Mouse (Mus musculus) neural tube, embryonic 11.5 days (tissue): ENCODE measurements around the gene Pecam1. TPM values are rescaled to one million over a fixed set of nuclear protein-coding genes. Genes with fewer than 3 reads are reported as not detected.

Source experiments
- ATAC-seq: fragments of 200-750 bp; cut with Nextera tagmentation; 2 replicates; pipeline ENCODE4 v1.8.0; 2017; ENCODE audit warnings: moderate number of reproducible peaks, mild to moderate bottlenecking, moderate TSS enrichment, moderate library complexity; ENCODE audit not compliant: insufficient read depth, low FRiP score, low TSS enrichment
- DNase-seq: peaks from one replicate; pipeline ENCODE4 v3.0.0-alpha.2; 2015; ENCODE audit warnings: low spot score
- H3K27ac ChIP-seq: fragments of 300-500 bp; sonication (generic); 2 replicates; pipeline ENCODE4 v1.5.1; 2014; ENCODE audit warnings: low read depth, mild to moderate bottlenecking, low read length
- H3K27me3 ChIP-seq: fragments of 300-500 bp; sonication (generic); 2 replicates; pipeline ENCODE4 v1.6.1; 2014; ENCODE audit warnings: mild to moderate bottlenecking, low read length, mixed read lengths; ENCODE audit not compliant: control insufficient read depth, insufficient read depth
- H3K36me3 ChIP-seq: fragments of 300-500 bp; sonication (generic); 2 replicates; pipeline ENCODE4 v1.6.1; 2014; ENCODE audit warnings: mild to moderate bottlenecking, low read length, moderate library complexity, mixed read lengths; ENCODE audit not compliant: control insufficient read depth, insufficient read depth
- H3K4me1 ChIP-seq: fragments of 300-500 bp; sonication (generic); 2 replicates; pipeline ENCODE4 v1.6.1; 2014; ENCODE audit warnings: low read length, mixed read lengths; ENCODE audit not compliant: control insufficient read depth, insufficient read depth
- H3K4me2 ChIP-seq: fragments of 300-500 bp; sonication (generic); 2 replicates; pipeline ENCODE4 v1.6.1; 2014; ENCODE audit warnings: low read depth, mild to moderate bottlenecking, moderate library complexity
- H3K4me3 ChIP-seq: fragments of 300-500 bp; sonication (generic); 2 replicates; pipeline ENCODE4 v1.5.1; 2014; ENCODE audit warnings: low read depth, low read length
- H3K9ac ChIP-seq: fragments of 300-500 bp; sonication (generic); 2 replicates; pipeline ENCODE4 v1.6.1; 2014; ENCODE audit warnings: mild to moderate bottlenecking, low read length
- H3K9me3 ChIP-seq: fragments of 300-500 bp; sonication (generic); 2 replicates; pipeline ENCODE4 v1.6.1; 2016; ENCODE audit warnings: low read length; ENCODE audit not compliant: control insufficient read depth
- WGBS: fragments of 180-500 bp; shearing (Covaris S2); extraction: QIAGEN DNeasy Blood & Tissue Kit; methylation state at CpG from one replicate; pipeline ENCODE4 v1.1.7; 2014; 5-methylcytosine and 5-hydroxymethylcytosine counted together
- polyA plus RNA-seq: library from polyadenylated mRNA; unstranded; fragments of >200 nt; fragmentation: Nextera tagmentation; extraction: Ambion mirVana; gene quantifications from 2 replicates; pipeline ENCODE4 v1.2.1, GENCODE M21; 2014

Gene Pecam1
- polyA plus RNA-seq, 1 experiment from 2014 or later, result 24.9 TPM

GRCm38 (mm10) chr11:106677910-106678591 is 72.4 kb downstream of the Pecam1 start:
- WGBS, result 86% methylated on average over 10 of the region's 10 CpGs
- Histone ChIP-seq H3K36me3 (no peaks in the 10 kb centered on the region), H3K27me3 (no peaks in the 10 kb centered on the region), H3K4me1 (peaks cover 6% of the 10 kb centered on the region), H3K4me2 (no peak overlapping the region), H3K27ac (no peak overlapping the region), H3K4me3 (no peak overlapping the region), H3K9ac (no peak overlapping the region), H3K9me3 (no peaks in the 10 kb centered on the region)
- DNase-seq (no peak), ATAC-seq (no peak)

GRCm38 (mm10) chr11:106677331-106677730 is 73.1 kb downstream of the Pecam1 start:
- no peaks in the 10 kb centered on the region for H3K27me3 ChIP-seq
- no peak overlapping the region for H3K27ac ChIP-seq
- WGBS, result 80% methylated on average over 4 of the region's 4 CpGs
- no peak overlapping the region for H3K4me2 ChIP-seq
- no peak overlapping the region for H3K4me3 ChIP-seq
- H3K9me3 ChIP-seq, result no peaks in the 10 kb centered on the region
- no peak overlapping the region for H3K9ac ChIP-seq
- H3K4me1 ChIP-seq, result peaks cover 6% of the 10 kb centered on the region
- DNase-seq (no peak), ATAC-seq (no peak)
- no peaks in the 10 kb centered on the region for H3K36me3 ChIP-seq

- WGBS, result 86% methylated on average over 5 of the region's 5 CpGs
- H3K4me2 ChIP-seq, result no peak overlapping the region
- no peaks in the 10 kb centered on the region for H3K9me3 ChIP-seq
- peaks cover 6% of the 10 kb centered on the region for H3K4me1 ChIP-seq
- no peak for ATAC-seq
- H3K36me3 ChIP-seq, result no peaks in the 10 kb centered on the region
- no peaks in the 10 kb centered on the region for H3K27me3 ChIP-seq
- no peak overlapping the region for H3K27ac ChIP-seq
- H3K9ac ChIP-seq, result no peak overlapping the region
- H3K4me3 ChIP-seq, result no peak overlapping the region
- no peak for DNase-seq
Measured at GRCm38 (mm10) chr11:106675875-106676274, 74.6 kb downstream of the Pecam1 start.

- Histone ChIP-seq H3K9ac (no peak overlapping the region), H3K9me3 (no peaks in the 10 kb centered on the region), H3K4me2 (no peak overlapping the region), H3K27me3 (no peaks in the 10 kb centered on the region), H3K27ac (no peak overlapping the region), H3K4me1 (peaks cover 6% of the 10 kb centered on the region), H3K4me3 (no peak overlapping the region), H3K36me3 (no peaks in the 10 kb centered on the region)
- no peak for DNase-seq
- no peak for ATAC-seq
- WGBS, result 75% methylated on average over 10 of the region's 10 CpGs
Measured at GRCm38 (mm10) chr11:106675201-106675726, 75.2 kb downstream of the Pecam1 start.

- Histone ChIP-seq H3K27me3 (no peaks in the 10 kb centered on the region), H3K36me3 (no peaks in the 10 kb centered on the region), H3K4me1 (peaks cover 6% of the 10 kb centered on the region), H3K9ac (0 out of 2 replicates have a peak overlapping the region, but pooled peaks have one; percentile 1), H3K4me3 (no peak overlapping the region), H3K4me2 (no peak overlapping the region), H3K9me3 (no peaks in the 10 kb centered on the region), H3K27ac (0 out of 2 replicates have a peak overlapping the region, but pooled peaks have one; percentile 27)
- peak; percentile 85 for ATAC-seq
- DNase-seq, result peak; percentile 57
- 7% methylated on average over 9 of the region's 9 CpGs for WGBS
Measured at GRCm38 (mm10) chr11:106674612-106675153, 75.7 kb downstream of the Pecam1 start.

- Histone ChIP-seq H3K4me1 (peaks cover 8% of the 10 kb centered on the region), H3K27ac (0 out of 2 replicates have a peak overlapping the region, but pooled peaks have one; percentile 27), H3K4me3 (no peak overlapping the region), H3K4me2 (no peak overlapping the region), H3K9ac (no peak overlapping the region), H3K27me3 (no peaks in the 10 kb centered on the region), H3K9me3 (no peaks in the 10 kb centered on the region), H3K36me3 (no peaks in the 10 kb centered on the region)
- no peak for DNase-seq
- ATAC-seq, result no peak
- 73% methylated on average over 8 of the region's 8 CpGs for WGBS
Measured at GRCm38 (mm10) chr11:106673727-106674611, 76.5 kb downstream of the Pecam1 start.

- no peak overlapping the region for H3K4me2 ChIP-seq
- no peaks in the 10 kb centered on the region for H3K9me3 ChIP-seq
- H3K27me3 ChIP-seq, result no peaks in the 10 kb centered on the region
- no peak overlapping the region for H3K27ac ChIP-seq
- H3K4me3 ChIP-seq, result no peak overlapping the region
- H3K36me3 ChIP-seq, result no peaks in the 10 kb centered on the region
- H3K4me1 ChIP-seq, result peaks cover 8% of the 10 kb centered on the region
- WGBS, result 87% methylated on average over 5 of the region's 5 CpGs
- H3K9ac ChIP-seq, result no peak overlapping the region
- ATAC-seq (no peak), DNase-seq (no peak)
Measured at GRCm38 (mm10) chr11:106672919-106673505, 77.4 kb downstream of the Pecam1 start.

GRCm38 (mm10) chr11:106671801-106672200 is 78.6 kb downstream of the Pecam1 start:
- DNase-seq (no peak), ATAC-seq (no peak)
- WGBS, result 97% methylated on average over 8 of the region's 8 CpGs
- Histone ChIP-seq H3K27me3 (no peaks in the 10 kb centered on the region), H3K27ac (no peak overlapping the region), H3K4me1 (peaks cover 8% of the 10 kb centered on the region), H3K9me3 (no peaks in the 10 kb centered on the region), H3K36me3 (no peaks in the 10 kb centered on the region), H3K4me2 (no peak overlapping the region), H3K9ac (no peak overlapping the region), H3K4me3 (no peak overlapping the region)
